Mouse (Mus musculus): ENCODE measurements around the gene Hmgb2.
"Not testable (repeated sequence)": the region's sequence is repeated elsewhere in the genome, so short reads cannot be mapped to it uniquely, and the experiment has no call there.

Gene Hmgb2

GRCm38 (mm10) chr8:57511316-57512118 is at the start of gene Hmgb2:
TSS of gene Hmgb2 (plus strand) at chr8:57511907.
- DNase-seq (ENCODE audit: low read depth, low spot score) = peak; percentile 99

GRCm38 (mm10) chr8:57462839-57463238 is 48.9 kb upstream of the Hmgb2 start:
- no peak for DNase-seq (ENCODE audit: low read depth, low spot score)

- DNase-seq (ENCODE audit: low read depth, low spot score) = no peak
Measured at GRCm38 (mm10) chr8:57463757-57464156, 48.0 kb upstream of the Hmgb2 start.

GRCm38 (mm10) chr8:57468624-57469023 is 43.1 kb upstream of the Hmgb2 start:
- no peak for DNase-seq (ENCODE audit: low read depth, low spot score)

GRCm38 (mm10) chr8:57470863-57471262 is 40.8 kb upstream of the Hmgb2 start:
- DNase-seq (ENCODE audit: low read depth, low spot score) = no peak

- DNase-seq (ENCODE audit: low read depth, low spot score) = no peak
Measured at GRCm38 (mm10) chr8:57473751-57474150, 38.0 kb upstream of the Hmgb2 start.

GRCm38 (mm10) chr8:57478406-57478805 is 33.3 kb upstream of the Hmgb2 start:
- DNase-seq (ENCODE audit: low read depth, low spot score) = no peak

- DNase-seq (ENCODE audit: low read depth, low spot score) = no peak
Measured at GRCm38 (mm10) chr8:57479700-57480099, 32.0 kb upstream of the Hmgb2 start.

- no peak for DNase-seq (ENCODE audit: low read depth, low spot score)
Measured at GRCm38 (mm10) chr8:57480606-57481005, 31.1 kb upstream of the Hmgb2 start.

- DNase-seq (ENCODE audit: low read depth, low spot score) = no peak
Measured at GRCm38 (mm10) chr8:57486491-57487440, 24.9 kb upstream of the Hmgb2 start.

- peak; percentile 97 for DNase-seq (ENCODE audit: low read depth, low spot score)
Measured at GRCm38 (mm10) chr8:57487441-57488155, 24.1 kb upstream of the Hmgb2 start, which contains the start of gene Sap30. TSS of gene Sap30 (minus strand) at chr8:57487860.

- DNase-seq (ENCODE audit: low read depth, low spot score) = no peak
Measured at GRCm38 (mm10) chr8:57488312-57488765, 23.4 kb upstream of the Hmgb2 start.

- no peak for DNase-seq (ENCODE audit: low read depth, low spot score)
Measured at GRCm38 (mm10) chr8:57489366-57489765, 22.3 kb upstream of the Hmgb2 start.

GRCm38 (mm10) chr8:57489896-57490295 is 21.8 kb upstream of the Hmgb2 start:
- DNase-seq (ENCODE audit: low read depth, low spot score) = no peak

GRCm38 (mm10) chr8:57491873-57492272 is 19.8 kb upstream of the Hmgb2 start:
- DNase-seq (ENCODE audit: low read depth, low spot score) = no peak

- no peak for DNase-seq (ENCODE audit: low read depth, low spot score)
Measured at GRCm38 (mm10) chr8:57498494-57498846, 13.2 kb upstream of the Hmgb2 start.

GRCm38 (mm10) chr8:57498847-57499511 is 12.7 kb upstream of the Hmgb2 start:
- no peak for DNase-seq (ENCODE audit: low read depth, low spot score)

- DNase-seq (ENCODE audit: low read depth, low spot score) = no peak
Measured at GRCm38 (mm10) chr8:57503641-57504040, 8.1 kb upstream of the Hmgb2 start.

- not testable (repeated sequence) for DNase-seq (ENCODE audit: low read depth, low spot score)
Measured at GRCm38 (mm10) chr8:57505500-57505899, 6.2 kb upstream of the Hmgb2 start.

- no peak for DNase-seq (ENCODE audit: low read depth, low spot score)
Measured at GRCm38 (mm10) chr8:57507556-57508063, 4.1 kb upstream of the Hmgb2 start.

- no peak for DNase-seq (ENCODE audit: low read depth, low spot score)
Measured at GRCm38 (mm10) chr8:57508657-57509056, 3.0 kb upstream of the Hmgb2 start.
